Mouse (Mus musculus) bone marrow macrophage, adult 2 months (primary cell): ENCODE measurements around the gene Olfr784. TPM values are rescaled to one million over a fixed set of nuclear protein-coding genes. Genes with fewer than 3 reads are reported as not detected.
"Not testable (repeated sequence)": the region's sequence is repeated elsewhere in the genome, so short reads cannot be mapped to it uniquely, and the experiment has no call there.

Source experiments
- H3K27ac ChIP-seq: 2 replicates; pipeline ENCODE4 v1.5.1; 2012; ENCODE audit warnings: low read depth, low read length; ENCODE audit not compliant: insufficient read depth
- H3K4me1 ChIP-seq: 2 replicates; pipeline ENCODE4 v1.6.1; 2012; ENCODE audit warnings: low read length; ENCODE audit not compliant: control insufficient read depth, insufficient read depth
- H3K4me3 ChIP-seq: 2 replicates; pipeline ENCODE4 v1.5.1; 2012; ENCODE audit warnings: mild to moderate bottlenecking, low read length, moderate library complexity; ENCODE audit not compliant: insufficient read depth
- CTCF ChIP-seq: IDR thresholded peaks from 2 replicates; pipeline ENCODE4 v1.5.1; 2012; ENCODE audit warnings: low read depth, mild to moderate bottlenecking, low read length, moderate library complexity
- POLR2A ChIP-seq: IDR thresholded peaks from 2 replicates; pipeline ENCODE4 v1.6.1; 2012; ENCODE audit warnings: mild to moderate bottlenecking, low read depth, low read length, borderline replicate concordance
- polyA plus RNA-seq: library from polyadenylated mRNA; stranded (reverse); fragments of >200 nt; gene quantifications from 2 replicates; pipeline ENCODE4 v1.2.4, GENCODE M21; 2012; ENCODE audit not compliant: missing spikeins, insufficient read depth, insufficient read length

Olfr784 gene
- polyA plus RNA-seq = not detected in 2 replicates

DNA sequence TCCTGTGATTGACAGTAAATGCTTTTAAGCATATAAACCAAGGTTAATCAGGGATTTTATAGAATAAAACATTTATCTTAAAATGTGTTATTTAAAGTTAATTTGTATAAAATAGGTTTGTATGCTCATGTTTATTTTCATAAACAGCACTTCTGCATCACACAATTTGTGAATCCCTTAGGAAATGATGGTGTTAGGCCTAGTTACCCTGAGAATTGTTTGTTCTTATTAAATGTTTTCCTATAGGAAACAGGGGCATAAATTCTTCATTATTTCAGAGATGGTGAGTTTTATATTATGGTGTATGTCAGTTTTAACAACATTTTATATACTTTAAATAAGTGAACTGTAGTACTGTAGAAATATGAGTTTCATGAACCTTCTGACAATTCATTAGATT is at the start of gene Olfr784:
Gene Olfr784 (plus strand): TSS at position 301 of the 400 bp plus-strand sequence.
- Histone ChIP-seq H3K27ac (no peak within 1 kb of the TSS), H3K4me3 (no peak within 1 kb of the TSS), H3K4me1 (no peaks in the 10 kb centered on the region)
- no peak for TF ChIP-seq CTCF
- TF ChIP-seq POLR2A = no peak

- H3K4me3 ChIP-seq = no peak within 1 kb of the TSS
- no peak for TF ChIP-seq CTCF
- no peak for TF ChIP-seq POLR2A
- H3K4me1 ChIP-seq = no peaks in the 10 kb centered on the region
- H3K27ac ChIP-seq = no peak within 1 kb of the TSS
Observed at GRCm38 (mm10) chr10:129348550-129348949, 35.3 kb upstream of the Olfr784 start, which contains the start of gene Olfr782. Gene Olfr782 (plus strand): TSS chr10:129348850.

DNA sequence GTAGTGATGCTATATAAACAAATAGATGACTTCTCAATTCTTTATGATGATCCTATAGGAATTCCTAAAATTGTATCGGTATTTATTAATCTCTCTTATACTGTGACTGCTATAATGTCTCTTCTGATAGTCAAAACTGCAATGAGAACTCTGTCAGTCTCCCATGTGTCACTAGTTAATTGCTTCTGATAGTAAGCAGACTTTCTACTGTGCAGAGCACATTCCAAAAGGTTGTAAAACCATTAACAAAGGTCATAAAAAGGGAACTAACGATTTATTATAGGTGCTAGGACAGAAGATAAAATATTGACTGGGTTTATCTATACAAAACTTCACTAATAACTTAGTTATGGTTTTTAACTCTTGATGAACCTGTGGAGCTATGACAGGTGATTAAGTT is 31.4 kb upstream of the Olfr784 start:
- not testable (repeated sequence) for H3K4me1 ChIP-seq, H3K27ac ChIP-seq, H3K4me3 ChIP-seq

DNA sequence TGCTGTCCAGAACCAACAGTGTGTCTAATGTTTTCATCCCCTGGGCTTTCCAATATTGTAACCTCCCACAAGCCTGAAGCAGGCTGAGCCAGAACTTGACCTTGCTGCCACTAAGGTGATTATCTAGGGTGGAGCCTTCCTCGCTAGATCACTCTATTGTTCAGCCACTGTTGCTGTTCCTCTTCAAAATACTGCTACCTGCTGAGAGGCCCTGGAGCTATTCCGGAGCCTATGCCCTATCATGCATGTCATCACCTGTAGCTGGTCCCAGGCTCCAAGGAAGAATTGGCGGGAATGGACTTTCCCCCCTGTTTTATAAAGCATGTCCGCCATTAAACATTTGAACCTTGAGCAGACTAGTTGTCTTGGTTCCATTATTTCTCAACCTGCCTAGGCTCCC is 27.4 kb upstream of the Olfr784 start:
- H3K4me3 ChIP-seq, H3K27ac ChIP-seq, H3K4me1 ChIP-seq: not testable (repeated sequence)

DNA sequence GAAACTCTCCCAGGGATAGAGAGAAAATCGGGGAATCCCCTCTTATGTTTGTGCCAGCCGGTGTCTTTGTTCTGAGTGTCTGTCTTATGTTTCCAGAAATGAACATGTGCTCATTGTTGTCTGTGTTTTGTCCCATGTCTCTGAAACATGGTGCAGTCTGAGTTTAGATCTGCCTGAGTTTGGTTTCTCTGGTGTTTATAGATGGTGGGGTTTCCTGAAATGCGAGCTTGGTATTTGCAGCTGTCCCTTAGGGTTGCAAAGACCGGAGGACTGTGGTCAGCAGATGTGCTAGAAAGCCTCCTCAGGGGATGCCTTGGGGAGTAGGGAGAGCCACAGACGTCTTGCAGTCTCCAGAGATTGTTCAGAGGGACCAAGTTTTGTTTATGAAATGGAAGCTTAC is 26.6 kb upstream of the Olfr784 start:
- Histone ChIP-seq H3K4me1 (no peaks in the 10 kb centered on the region), H3K4me3 (no peak overlapping the region), H3K27ac (no peak overlapping the region)
- TF ChIP-seq POLR2A = no peak
- no peak for TF ChIP-seq CTCF

- H3K4me1 ChIP-seq, H3K4me3 ChIP-seq, H3K27ac ChIP-seq: not testable (repeated sequence)
Observed at GRCm38 (mm10) chr10:129374051-129374450, 9.8 kb upstream of the Olfr784 start.

DNA sequence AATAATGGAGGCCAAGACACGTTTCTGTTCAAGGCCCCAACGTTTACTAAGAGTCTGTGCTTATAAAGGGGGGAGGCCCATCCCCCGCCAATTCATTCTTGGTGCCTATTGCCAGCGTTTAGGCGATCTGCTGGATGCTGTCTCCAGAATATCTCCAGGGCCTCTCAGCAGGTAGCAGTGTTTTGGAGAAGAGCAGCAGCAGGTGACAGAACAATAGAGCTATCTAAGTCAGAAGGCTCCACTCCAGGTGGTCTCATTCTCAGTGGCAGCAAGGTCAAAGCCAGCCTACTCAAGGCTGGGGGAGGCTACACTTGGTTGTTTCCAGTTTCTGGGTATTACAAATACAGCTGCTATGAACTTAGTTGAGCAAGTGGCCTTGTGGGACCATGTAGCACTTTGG is 17.0 kb downstream of the Olfr784 start:
- TF ChIP-seq POLR2A = no peak
- TF ChIP-seq CTCF = no peak
- H3K27ac ChIP-seq = no peak overlapping the region
- H3K4me3 ChIP-seq = no peak overlapping the region

DNA sequence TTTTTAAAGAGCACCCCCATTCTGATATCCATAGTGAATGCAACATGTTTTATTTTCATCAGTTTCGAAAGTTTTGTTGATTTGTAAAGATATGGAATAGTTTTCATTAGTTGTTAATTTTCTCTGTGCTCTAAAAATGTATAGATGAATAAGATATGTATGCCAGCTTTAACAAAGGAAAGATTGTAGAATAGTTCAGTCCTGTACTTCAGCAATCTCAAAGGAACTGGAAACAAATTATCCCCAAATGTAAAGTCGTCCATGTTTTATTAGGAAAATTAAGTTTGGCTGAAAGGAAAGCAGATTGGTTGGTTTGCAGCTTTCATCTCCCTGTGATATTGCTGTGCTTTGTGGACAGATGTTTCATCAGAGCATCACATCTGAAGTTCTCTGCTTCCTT is 21.2 kb downstream of the Olfr784 start, which contains the start of gene Olfr785:
Gene Olfr785 (plus strand): TSS at position 301 of the 400 bp plus-strand sequence.
- no peak within 1 kb of the TSS for H3K4me3 ChIP-seq
- TF ChIP-seq POLR2A (no peak), CTCF (no peak)
- no peak within 1 kb of the TSS for H3K27ac ChIP-seq
- H3K4me1 ChIP-seq = no peaks in the 10 kb centered on the region

More for the DNA sequence above, 17.0 kb downstream of the Olfr784 start:
- no peaks in the 10 kb centered on the region for H3K4me1 ChIP-seq

DNA sequence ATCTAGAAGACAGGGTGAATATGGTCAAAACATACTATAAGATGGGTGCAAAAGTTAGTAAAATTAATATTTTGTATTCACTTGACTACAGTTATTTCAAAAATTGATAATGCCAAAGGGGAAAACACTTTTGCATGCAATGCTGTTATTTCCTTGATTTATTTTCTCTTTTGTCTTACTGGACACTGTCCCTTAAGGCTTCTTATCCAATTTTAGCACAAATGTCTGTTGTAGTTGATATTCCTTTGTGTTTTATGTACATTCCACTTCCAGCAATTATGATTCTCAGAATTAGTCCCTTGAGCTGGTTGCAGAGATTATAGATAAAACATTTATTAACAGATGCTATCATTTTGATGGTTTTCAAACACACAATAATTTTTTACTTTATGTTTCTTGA is 43.1 kb downstream of the Olfr784 start, which contains the start of gene Olfr786:
Gene Olfr786 (plus strand): TSS at position 301 of the 400 bp plus-strand sequence.
- H3K4me3 ChIP-seq = no peak within 1 kb of the TSS
- no peak for TF ChIP-seq POLR2A
- TF ChIP-seq CTCF = no peak
- H3K4me1 ChIP-seq = no peaks in the 10 kb centered on the region
- no peak within 1 kb of the TSS for H3K27ac ChIP-seq

Other genes starting within 250 kb of the Olfr784 start
- not detected in 2 replicates for gene Olfr770, start 245.1 kb upstream of the Olfr784 start, polyA plus RNA-seq
- gene Olfr771, start 219.3 kb upstream of the Olfr784 start, polyA plus RNA-seq = not detected in 2 replicates
- not detected in 2 replicates for gene Olfr772, start 206.2 kb upstream of the Olfr784 start, polyA plus RNA-seq
- not detected in 2 replicates for gene Olfr773, start 196.7 kb upstream of the Olfr784 start, polyA plus RNA-seq
- gene Olfr774, start 147.9 kb upstream of the Olfr784 start, polyA plus RNA-seq = not detected in 2 replicates
- not detected in 2 replicates for gene Olfr775, start 135.7 kb upstream of the Olfr784 start, polyA plus RNA-seq
- not detected in 2 replicates for gene Olfr776, start 125.0 kb upstream of the Olfr784 start, polyA plus RNA-seq
- 0.15 TPM in 1 of 2 replicates, not detected in the other for gene Olfr777, start 112.6 kb upstream of the Olfr784 start, polyA plus RNA-seq
- not detected in 2 replicates for gene Olfr780, start 66.0 kb upstream of the Olfr784 start, polyA plus RNA-seq
- gene Olfr781, start 55.2 kb upstream of the Olfr784 start, polyA plus RNA-seq = not detected in 2 replicates
- gene Olfr782, start 35.2 kb upstream of the Olfr784 start, polyA plus RNA-seq = not detected in 2 replicates
- not detected in 2 replicates for gene Olfr785, start 21.3 kb downstream of the Olfr784 start, polyA plus RNA-seq
- gene Olfr786, start 43.2 kb downstream of the Olfr784 start, polyA plus RNA-seq = not detected in 2 replicates
- not detected in 2 replicates for gene Olfr787, start 77.8 kb downstream of the Olfr784 start, polyA plus RNA-seq
- gene Olfr788, start 86.9 kb downstream of the Olfr784 start, polyA plus RNA-seq = not detected in 2 replicates
- gene Olfr789, start 100.7 kb downstream of the Olfr784 start, polyA plus RNA-seq = not detected in 2 replicates
- not detected in 2 replicates for gene Olfr790, start 114.4 kb downstream of the Olfr784 start, polyA plus RNA-seq
- gene Olfr791, start 137.7 kb downstream of the Olfr784 start, polyA plus RNA-seq = not detected in 2 replicates
- not detected in 2 replicates for gene Olfr792, start 155.1 kb downstream of the Olfr784 start, polyA plus RNA-seq
- gene Olfr794, start 183.6 kb downstream of the Olfr784 start, polyA plus RNA-seq = not detected in 2 replicates
- 0.23 TPM in 1 of 2 replicates, not detected in the other for gene Olfr796, start 228.5 kb downstream of the Olfr784 start, polyA plus RNA-seq
- gene Olfr798, start 243.9 kb downstream of the Olfr784 start, polyA plus RNA-seq = not detected in 2 replicates